Mouse (Mus musculus) forebrain, embryonic 12.5 days (tissue): ENCODE measurements around the gene Gfap. TPM values are rescaled to one million over a fixed set of nuclear protein-coding genes. Genes with fewer than 3 reads are reported as not detected.

ENCODE experiments used
- ATAC-seq: fragments of 200-750 bp; cut with Nextera tagmentation; 2 replicates; pipeline ENCODE4 v1.8.0; 2017; ENCODE audit warnings: moderate TSS enrichment; ENCODE audit not compliant: low FRiP score
- H3K27ac ChIP-seq: fragments of 300-500 bp; sonication (generic); 2 replicates; pipeline ENCODE4 v1.5.1; 2016; ENCODE audit warnings: mild to moderate bottlenecking
- H3K27me3 ChIP-seq: fragments of 300-500 bp; sonication (generic); 2 replicates; pipeline ENCODE4 v1.6.1; 2016; ENCODE audit warnings: mild to moderate bottlenecking
- H3K36me3 ChIP-seq: fragments of 300-500 bp; sonication (generic); replicated peaks from 2 replicates; pipeline ENCODE4 v1.6.1; 2016; ENCODE audit warnings: mild to moderate bottlenecking
- H3K4me1 ChIP-seq: fragments of 300-500 bp; sonication (generic); 2 replicates; pipeline ENCODE4 v1.6.1; 2016
- H3K4me2 ChIP-seq: fragments of 300-500 bp; sonication (generic); 2 replicates; pipeline ENCODE4 v1.6.1; 2016; ENCODE audit warnings: mild to moderate bottlenecking, moderate library complexity
- H3K4me3 ChIP-seq: fragments of 300-500 bp; sonication (generic); replicated peaks from 2 replicates; pipeline ENCODE4 v1.5.1; 2016; ENCODE audit warnings: mild to moderate bottlenecking
- H3K9ac ChIP-seq: fragments of 300-500 bp; sonication (generic); 2 replicates; pipeline ENCODE4 v1.6.1; 2016; ENCODE audit warnings: mild to moderate bottlenecking
- H3K9me3 ChIP-seq: fragments of 300-500 bp; sonication (generic); 2 replicates; pipeline ENCODE4 v1.6.1; 2016
- WGBS: fragments of 180-500 bp; shearing (Covaris S2); methylation state at CpG from one replicate; pipeline ENCODE4 v1.1.7; 2016; 5-methylcytosine and 5-hydroxymethylcytosine counted together
- polyA plus RNA-seq: library from polyadenylated mRNA; unstranded; fragments of >200 nt; fragmentation: Nextera tagmentation; extraction: Ambion mirVana; gene quantifications from 2 replicates; pipeline ENCODE4 v1.2.1, GENCODE M21; 2016

The Gfap gene
- polyA plus RNA-seq = 0.09 TPM in 1 of 2 replicates, not detected in the other

- 15% methylated on average over 7 of the region's 7 CpGs for WGBS
Observed at GRCm38 (mm10) chr11:102900763-102901162, at the start of gene Gfap. Gene Gfap (minus strand): TSS chr11:102900912.

GRCm38 (mm10) chr11:102948043-102948961, 47.6 kb upstream of the Gfap start:
- Histone ChIP-seq H3K27me3 (peaks cover 90% of the 10 kb centered on the region), H3K9me3 (no peaks in the 10 kb centered on the region), H3K27ac (peak overlapping the region; percentile 25; the same call in 1 of the 2 replicates), H3K4me1 (peaks cover 58% of the 10 kb centered on the region), H3K4me3 (peak overlapping the region; percentile 46), H3K9ac (peak overlapping the region; percentile 62), H3K4me2 (peak overlapping the region; percentile 75), H3K36me3 (no peaks in the 10 kb centered on the region)
- no peak for ATAC-seq
- 1% methylated on average over 51 of the region's 51 CpGs for WGBS

More at GRCm38 (mm10) chr11:102900763-102901162, at the start of gene Gfap:
- no peak within 1 kb of the TSS for H3K4me3 ChIP-seq
- no peak within 1 kb of the TSS for H3K9ac ChIP-seq
- no peak within 1 kb of the TSS for H3K27ac ChIP-seq
- H3K27me3 ChIP-seq = peaks cover 14% of the 10 kb centered on the region
- H3K4me1 ChIP-seq = no peaks in the 10 kb centered on the region
- H3K9me3 ChIP-seq = no peaks in the 10 kb centered on the region
- no peak within 1 kb of the TSS for H3K4me2 ChIP-seq
- peaks cover 10% of the 10 kb centered on the region for H3K36me3 ChIP-seq
- ATAC-seq = peak; percentile 71; the same call in 1 of the 2 replicates

- WGBS = 6% methylated on average over 8 of the region's 8 CpGs
- Histone ChIP-seq H3K9ac (no peak overlapping the region; the same call in 1 of the 2 replicates), H3K36me3 (no peaks in the 10 kb centered on the region), H3K27ac (no peak overlapping the region), H3K4me3 (peak overlapping the region; percentile 42), H3K27me3 (peaks cover 93% of the 10 kb centered on the region), H3K4me2 (peak overlapping the region; percentile 56), H3K4me1 (peaks cover 47% of the 10 kb centered on the region), H3K9me3 (no peaks in the 10 kb centered on the region)
- no peak for ATAC-seq
Observed at GRCm38 (mm10) chr11:102946992-102947343, 46.3 kb upstream of the Gfap start.

- under 1% methylated on average over 55 of the region's 87 CpGs for WGBS
- Histone ChIP-seq H3K36me3 (no peaks in the 10 kb centered on the region), H3K9me3 (no peaks in the 10 kb centered on the region), H3K4me3 (peak within 1 kb of the TSS; percentile 42), H3K27me3 (peaks cover 88% of the 10 kb centered on the region), H3K27ac (0 out of 2 replicates have a peak within 1 kb of the TSS, but pooled peaks have one; percentile 8), H3K9ac (peak within 1 kb of the TSS; percentile 45), H3K4me1 (peaks cover 47% of the 10 kb centered on the region), H3K4me2 (peak within 1 kb of the TSS; percentile 56)
- peak; percentile 85 for ATAC-seq
Observed at GRCm38 (mm10) chr11:102946265-102946991, 45.7 kb upstream of the Gfap start, which contains the start of gene C1ql1. Gene C1ql1 (minus strand): TSS chr11:102946688.

GRCm38 (mm10) chr11:102945306-102946264, 44.9 kb upstream of the Gfap start:
- peak overlapping the region; percentile 56 for H3K4me2 ChIP-seq
- H3K4me1 ChIP-seq = peaks cover 47% of the 10 kb centered on the region
- 0 out of 2 replicates have a peak overlapping the region, but pooled peaks have one; percentile 8 for H3K27ac ChIP-seq
- no peak for ATAC-seq
- no peaks in the 10 kb centered on the region for H3K9me3 ChIP-seq
- H3K27me3 ChIP-seq = peaks cover 86% of the 10 kb centered on the region
- H3K9ac ChIP-seq = peak overlapping the region; percentile 45
- no peaks in the 10 kb centered on the region for H3K36me3 ChIP-seq
- WGBS = 1% methylated on average over 54 of the region's 54 CpGs
- H3K4me3 ChIP-seq = peak overlapping the region; percentile 42

GRCm38 (mm10) chr11:102941236-102941635, 40.5 kb upstream of the Gfap start:
- H3K9me3 ChIP-seq = no peaks in the 10 kb centered on the region
- ATAC-seq = no peak
- H3K36me3 ChIP-seq = no peaks in the 10 kb centered on the region
- H3K4me3 ChIP-seq = no peak overlapping the region
- H3K27me3 ChIP-seq = peaks cover 59% of the 10 kb centered on the region
- no peak overlapping the region for H3K9ac ChIP-seq
- 75% methylated on average over 6 of the region's 6 CpGs for WGBS
- H3K4me2 ChIP-seq = no peak overlapping the region
- peaks cover 40% of the 10 kb centered on the region for H3K4me1 ChIP-seq
- no peak overlapping the region for H3K27ac ChIP-seq

- WGBS = 53% methylated on average over 13 of the region's 13 CpGs
- Histone ChIP-seq H3K4me1 (peaks cover 27% of the 10 kb centered on the region), H3K27ac (no peak overlapping the region), H3K9me3 (no peaks in the 10 kb centered on the region), H3K9ac (no peak overlapping the region), H3K36me3 (no peaks in the 10 kb centered on the region), H3K4me3 (no peak overlapping the region), H3K4me2 (no peak overlapping the region; the same call in 1 of the 2 replicates), H3K27me3 (peaks cover 43% of the 10 kb centered on the region)
- no peak for ATAC-seq
Observed at GRCm38 (mm10) chr11:102939024-102939675, 38.4 kb upstream of the Gfap start.

- Histone ChIP-seq H3K4me3 (no peak overlapping the region), H3K9ac (no peak overlapping the region), H3K36me3 (no peaks in the 10 kb centered on the region), H3K4me2 (no peak overlapping the region), H3K27me3 (peaks cover 30% of the 10 kb centered on the region), H3K9me3 (no peaks in the 10 kb centered on the region), H3K4me1 (peaks cover 27% of the 10 kb centered on the region), H3K27ac (no peak overlapping the region)
- 59% methylated on average over 3 of the region's 3 CpGs for WGBS
- ATAC-seq = peak; percentile 46; the same call in 1 of the 2 replicates
Observed at GRCm38 (mm10) chr11:102937529-102938182, 36.9 kb upstream of the Gfap start.

GRCm38 (mm10) chr11:102936272-102936671, 35.6 kb upstream of the Gfap start:
- no peak overlapping the region for H3K4me2 ChIP-seq
- H3K4me3 ChIP-seq = no peak overlapping the region
- H3K27ac ChIP-seq = no peak overlapping the region
- no peaks in the 10 kb centered on the region for H3K9me3 ChIP-seq
- 0 out of 2 replicates have a peak, but pooled peaks have one; percentile 11 for ATAC-seq
- peaks cover 27% of the 10 kb centered on the region for H3K4me1 ChIP-seq
- H3K36me3 ChIP-seq = no peaks in the 10 kb centered on the region
- peaks cover 27% of the 10 kb centered on the region; the same call in 1 of the 2 replicates for H3K27me3 ChIP-seq
- 32% methylated on average over 4 of the region's 4 CpGs for WGBS
- no peak overlapping the region for H3K9ac ChIP-seq

GRCm38 (mm10) chr11:102930672-102931071, 30.0 kb upstream of the Gfap start:
- H3K27me3 ChIP-seq = 0 out of 2 replicates have a peak, but pooled peaks cover 10% of the 10 kb centered on the region
- no peak overlapping the region for H3K4me2 ChIP-seq
- H3K4me3 ChIP-seq = no peak overlapping the region
- H3K36me3 ChIP-seq = no peaks in the 10 kb centered on the region
- no peak overlapping the region for H3K9ac ChIP-seq
- WGBS = 93% methylated on average over 10 of the region's 10 CpGs
- H3K27ac ChIP-seq = no peak overlapping the region
- no peaks in the 10 kb centered on the region for H3K9me3 ChIP-seq
- ATAC-seq = no peak
- H3K4me1 ChIP-seq = no peaks in the 10 kb centered on the region
